Mouse (Mus musculus) stomach, postnatal 0 days (tissue): Measurements from ENCODE around the gene Mslnl.
A peak's percentile ranks its signal among the peaks of the same experiment; 100 is the strongest.

Experiments used
- CTCF ChIP-seq: IDR thresholded peaks from 2 replicates; pipeline ENCODE4 v1.5.1; 2016; ENCODE audit warnings: antibody characterized with exemption, low read depth, mild to moderate bottlenecking, moderate library complexity
- EP300 ChIP-seq: optimal IDR thresholded peaks from 2 replicates; pipeline ENCODE3; 2016; ENCODE audit warnings: antibody characterized with exemption

DNA sequence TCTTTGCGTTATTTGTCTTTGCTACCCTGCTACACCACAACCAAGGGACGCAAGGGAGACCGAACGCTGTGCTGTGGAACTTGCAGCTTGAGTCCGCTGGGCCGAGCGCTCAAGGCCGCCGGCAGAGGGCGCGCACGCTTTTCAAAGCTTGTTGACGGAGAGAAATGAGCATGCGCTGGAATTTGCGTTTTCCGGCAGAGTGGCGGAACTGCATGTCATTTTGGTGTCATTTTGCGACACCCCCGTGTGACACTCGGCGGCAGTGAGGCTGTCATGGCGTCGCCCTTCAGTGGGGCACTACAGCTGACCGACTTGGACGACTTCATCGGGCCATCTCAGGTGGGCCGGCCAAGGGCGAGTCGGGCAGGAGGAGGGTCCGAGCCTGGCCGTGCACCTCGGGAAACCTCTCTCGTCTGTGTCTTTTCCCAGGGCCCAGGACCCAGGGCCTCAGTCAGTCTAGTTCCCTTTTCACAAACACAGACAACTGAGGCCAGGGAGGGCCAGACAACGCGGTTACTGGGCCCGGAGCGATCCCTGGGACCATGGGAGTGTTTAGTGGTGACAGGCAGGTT is 37.8 kb downstream of the Mslnl start, which contains the start of gene Narfl:
- TF ChIP-seq CTCF: peak; percentile 100
- no peak for TF ChIP-seq EP300
